22 mouse cellular contexts compared by ENCODE assay signal in genomic region chr19:46864731-46865331, GRCm38 (mm10).
A peak's percentile ranks its signal among the peaks of the same experiment; 100 is the strongest.
DNase-seq lines count a peak whose midpoint lies in the region; ATAC-seq and TF ChIP-seq lines count a peak whose summit lies in the region.
"Had no signal": no experiment of that assay in that cellular context is flagged by ENCODE, and none has a peak within 500 bp of the region (broad histone marks: within the 10 kb centered on the region; RNA-seq: fewer than 3 reads in every experiment).

No protein-coding gene starts in this region.

- no peaks in the 10 kb centered on the region for H3K27me3 ChIP-seq in erythroblast, embryonic 14.5 days (ENCODE audit: control insufficient read depth)
- no peaks in the 10 kb centered on the region for H3K27me3 ChIP-seq in lung, postnatal 0 days (replicated peaks; ENCODE audit: insufficient read depth, low read length)
- H3K27me3 ChIP-seq in liver, embryonic 12.5 days (replicated peaks), result 0 out of 2 replicates have a peak, but pooled peaks cover 6% of the 10 kb centered on the region
- no peaks in the 10 kb centered on the region for H3K27me3 ChIP-seq in intestine, embryonic 15.5 days (replicated peaks)
- H3K27me3 ChIP-seq: hindbrain, embryonic 15.5 days; limb, embryonic 15.5 days had no signal

- peaks cover 74% of the 10 kb centered on the region for H3K4me1 ChIP-seq in erythroblast, embryonic 14.5 days (ENCODE audit: control insufficient read depth)
- H3K4me1 ChIP-seq in lung, postnatal 0 days (ENCODE audit: insufficient read depth, low read depth, low read length), result no peaks in the 10 kb centered on the region
- H3K4me1 ChIP-seq in liver, embryonic 12.5 days, result peaks cover 60% of the 10 kb centered on the region
- 0 out of 2 replicates have a peak, but pooled peaks cover 7% of the 10 kb centered on the region for H3K4me1 ChIP-seq in intestine, embryonic 15.5 days (replicated peaks)
- H3K4me1 ChIP-seq: hindbrain, embryonic 15.5 days had no signal

- no peak for TF ChIP-seq CTCF in lung, postnatal 0 days (IDR thresholded peaks at IDR 0.05)

- H3K9me3 ChIP-seq in erythroblast, embryonic 14.5 days (ENCODE audit: control insufficient read depth, low read length), result no peaks in the 10 kb centered on the region
- no peaks in the 10 kb centered on the region for H3K9me3 ChIP-seq in lung, postnatal 0 days (ENCODE audit: low read length)
- H3K9me3 ChIP-seq in liver, embryonic 12.5 days (replicated peaks), result no peaks in the 10 kb centered on the region
- no peaks in the 10 kb centered on the region for H3K9me3 ChIP-seq in intestine, embryonic 15.5 days
- H3K9me3 ChIP-seq: forebrain, embryonic 12.5 days; heart, embryonic 10.5 days; hindbrain, embryonic 15.5 days; limb, embryonic 15.5 days; midbrain, embryonic 10.5 days had no signal

- H3K9ac ChIP-seq in lung, postnatal 0 days (replicated peaks; ENCODE audit: low read depth), result no peak overlapping the region
- H3K9ac ChIP-seq in liver, embryonic 12.5 days, result no peak overlapping the region
- H3K9ac ChIP-seq in intestine, embryonic 15.5 days, result no peak overlapping the region
- H3K9ac ChIP-seq: forebrain, embryonic 12.5 days; hindbrain, embryonic 15.5 days; limb, embryonic 15.5 days had no signal

- TF ChIP-seq EP300 in lung, postnatal 0 days (IDR thresholded peaks at IDR 0.05), result no peak

- no peak overlapping the region for H3K4me2 ChIP-seq in lung, postnatal 0 days (replicated peaks; ENCODE audit: low read depth, low read length)
- peak overlapping the region; percentile 11 for H3K4me2 ChIP-seq in liver, embryonic 12.5 days
- no peak overlapping the region for H3K4me2 ChIP-seq in intestine, embryonic 15.5 days (replicated peaks)
- H3K4me2 ChIP-seq: forebrain, embryonic 12.5 days; hindbrain, embryonic 15.5 days; limb, embryonic 15.5 days had no signal

- no peak for ATAC-seq in erythroblast, adult 5-6 weeks (replicated peaks; ENCODE audit: low FRiP score, poor library complexity, severe bottlenecking)
- ATAC-seq in lung, postnatal 0 days, result no peak
- ATAC-seq in liver, embryonic 12.5 days, result no peak; the same call in 1 of the 2 replicates
- ATAC-seq in megakaryocyte-erythroid progenitor cell, adult 5-6 weeks (replicated peaks; ENCODE audit: low FRiP score, low TSS enrichment, poor library complexity, severe bottlenecking), result 0 out of 2 replicates have a peak, but pooled peaks have one; percentile 29
- ATAC-seq in monocyte, adult 5-6 weeks (replicated peaks; ENCODE audit: insufficient number of reproducible peaks, low FRiP score, low TSS enrichment, poor library complexity, severe bottlenecking), result no peak
- no peak for ATAC-seq in intestine, embryonic 15.5 days
- ATAC-seq: CD4-positive, CD25-positive, alpha-beta regulatory T cell, adult 4 months; intestine, embryonic 16.5 days; midbrain, embryonic 16.5 days had no signal

- H3K4me3 ChIP-seq in erythroblast, embryonic 14.5 days (replicated peaks), result peak overlapping the region; percentile 3
- H3K4me3 ChIP-seq in lung, postnatal 0 days (ENCODE audit: low read depth, low read length), result no peak overlapping the region
- H3K4me3 ChIP-seq in liver, embryonic 12.5 days, result no peak overlapping the region
- no peak overlapping the region for H3K4me3 ChIP-seq in intestine, embryonic 15.5 days (replicated peaks)
- H3K4me3 ChIP-seq: forebrain, embryonic 12.5 days; heart, embryonic 10.5 days; hindbrain, embryonic 15.5 days; limb, embryonic 15.5 days; midbrain, embryonic 10.5 days had no signal

- DNase-seq in lung, postnatal 0 days (ENCODE audit: low spot score), result peak; percentile 22
- no peak for DNase-seq in lung, adult 18-20 months
- DNase-seq: adrenal gland, postnatal 14 days; cerebellum, adult 8-10 months; cerebellum, postnatal 36 days; heart, postnatal 4 days; kidney, postnatal 14 days; left cerebral cortex, postnatal 4 days had no signal

- peaks cover 62% of the 10 kb centered on the region for H3K36me3 ChIP-seq in erythroblast, embryonic 14.5 days (ENCODE audit: control insufficient read depth)
- H3K36me3 ChIP-seq in lung, postnatal 0 days (ENCODE audit: insufficient read depth, low read length), result no peaks in the 10 kb centered on the region
- H3K36me3 ChIP-seq in liver, embryonic 12.5 days, result no peaks in the 10 kb centered on the region
- H3K36me3 ChIP-seq in intestine, embryonic 15.5 days, result no peaks in the 10 kb centered on the region
- H3K36me3 ChIP-seq: forebrain, embryonic 12.5 days; heart, embryonic 10.5 days; hindbrain, embryonic 15.5 days; limb, embryonic 15.5 days; midbrain, embryonic 10.5 days had no signal

- no peak overlapping the region for H3K27ac ChIP-seq in lung, postnatal 0 days (ENCODE audit: low read length)
- H3K27ac ChIP-seq in liver, embryonic 12.5 days, result peak overlapping the region; percentile 70
- no peak overlapping the region for H3K27ac ChIP-seq in intestine, embryonic 15.5 days
- H3K27ac ChIP-seq: forebrain, embryonic 12.5 days; heart, embryonic 10.5 days; hindbrain, embryonic 15.5 days; limb, embryonic 15.5 days; midbrain, embryonic 10.5 days had no signal

- WGBS in lung, postnatal 0 days, result 50% methylated on average over 6 of the region's 6 CpGs
- 18% methylated on average over 6 of the region's 6 CpGs for WGBS in liver, embryonic 12.5 days (ENCODE audit: insufficient replicate concordance)
- WGBS in intestine, embryonic 15.5 days, result 52% methylated on average over 6 of the region's 6 CpGs
